Mouse (Mus musculus): ENCODE data around the gene Spi1. TPM values are rescaled to one million over a fixed set of nuclear protein-coding genes. Genes with fewer than 3 reads are reported as not detected.
A peak's percentile ranks its signal among the peaks of the same experiment; 100 is the strongest.
"Not testable (repeated sequence)": the region's sequence is repeated elsewhere in the genome, so short reads cannot be mapped to it uniquely, and the experiment has no call there.

Spi1 gene
- 1 to 10 TPM in 1 of 2 experiments, under 1 TPM in 1; 0.91 to 1.1 TPM for total RNA-seq (2021)
- long read RNA-seq, experiment 1, partial matches to known transcripts = 2 of 2 reads
- long read RNA-seq, experiment 1, other reads (novel, unspliced or antisense) = 0 of 2 reads
- long read RNA-seq, experiment 2, partial matches to known transcripts = 0 of 3 reads
- long read RNA-seq, experiment 2, other reads (novel, unspliced or antisense) = 2 of 3 reads

- no peak for DNase-seq
- intact Hi-C loops (cut with DNase I) = no loop called here
Observed at GRCm38 (mm10) chr2:91081775-91082695, at the start of gene Spi1. Spi1 (plus strand) TSS chr2:91082390.

- DNase-seq = no peak
- intact Hi-C loops (cut with DNase I) = no loop called here
Observed at GRCm38 (mm10) chr2:91033000-91033399, 49.2 kb upstream of the Spi1 start.

- DNase-seq = peak; percentile 53 to 58
- intact Hi-C loops (cut with DNase I) = no loop called here
Observed at GRCm38 (mm10) chr2:91035385-91035784, 46.8 kb upstream of the Spi1 start, which contains the start of gene Rapsn. Rapsn (plus strand) TSS chr2:91035620.

- intact Hi-C loops (cut with DNase I) = no loop called here
- DNase-seq = no peak
Observed at GRCm38 (mm10) chr2:91041786-91042185, 40.4 kb upstream of the Spi1 start.

GRCm38 (mm10) chr2:91042651-91043398, 39.4 kb upstream of the Spi1 start:
- intact Hi-C loops (cut with DNase I) = no loop called here
- no peak for DNase-seq

GRCm38 (mm10) chr2:91044727-91045126, 37.5 kb upstream of the Spi1 start:
- intact Hi-C loops (cut with DNase I) = no loop called here
- no peak for DNase-seq

- intact Hi-C loops (cut with DNase I); DNase-seq: not testable (repeated sequence)
Observed at GRCm38 (mm10) chr2:91045805-91046204, 36.4 kb upstream of the Spi1 start.

- DNase-seq = no peak
- intact Hi-C loops (cut with DNase I) = no loop called here
Observed at GRCm38 (mm10) chr2:91047359-91047758, 34.8 kb upstream of the Spi1 start.

- no peak for DNase-seq
- intact Hi-C loops (cut with DNase I) = no loop called here
Observed at GRCm38 (mm10) chr2:91051917-91052316, 30.3 kb upstream of the Spi1 start.

GRCm38 (mm10) chr2:91052752-91053151, 29.4 kb upstream of the Spi1 start:
- no peak for DNase-seq
- intact Hi-C loops (cut with DNase I) = no loop called here

GRCm38 (mm10) chr2:91053181-91053933, 28.8 kb upstream of the Spi1 start:
- intact Hi-C loops (cut with DNase I) = no loop called here
- DNase-seq = no peak

- intact Hi-C loops (cut with DNase I) = no loop called here
- DNase-seq = peak; percentile 95 to 99
Observed at GRCm38 (mm10) chr2:91053934-91054382, 28.2 kb upstream of the Spi1 start, which contains the start of gene Psmc3. Psmc3 (plus strand) TSS chr2:91054009.

- intact Hi-C loops (cut with DNase I) = no loop called here
- no peak for DNase-seq
Observed at GRCm38 (mm10) chr2:91058435-91058834, 23.8 kb upstream of the Spi1 start.

- intact Hi-C loops (cut with DNase I) = no loop called here
- DNase-seq = no peak
Observed at GRCm38 (mm10) chr2:91059376-91059775, 22.8 kb upstream of the Spi1 start.

- peak in 1 of 2 experiments; percentile 46 for DNase-seq
- intact Hi-C loops (cut with DNase I) = loop anchor here (2.0 to 5.0 kb wide), 2 partner anchors 143 to 194 kb away; no protein-coding TSS in a partner anchor
Observed at GRCm38 (mm10) chr2:91060544-91061355, 21.4 kb upstream of the Spi1 start.

- peak in 1 of 2 experiments; percentile 54 for DNase-seq
- intact Hi-C loops (cut with DNase I) = loop anchor here (2.0 to 5.0 kb wide), 2 partner anchors 145 to 195 kb away; no protein-coding TSS in a partner anchor
Observed at GRCm38 (mm10) chr2:91061849-91062481, 20.2 kb upstream of the Spi1 start.

- intact Hi-C loops (cut with DNase I) = loop anchor here (5.0 kb wide), 1 partner anchor 146 kb away; no protein-coding TSS in a partner anchor
- DNase-seq = no peak
Observed at GRCm38 (mm10) chr2:91062779-91063606, 19.2 kb upstream of the Spi1 start.

Measured in gastrocnemius, postnatal 36 days (tissue).